Mouse (Mus musculus): ENCODE results near the gene Myadm.
"Not testable (repeated sequence)": the region's sequence is repeated elsewhere in the genome, so short reads cannot be mapped to it uniquely, and the experiment has no call there.

Myadm gene

GRCm38 (mm10) chr7:3291197-3291596, 2.3 kb downstream of the Myadm start:
- DNase-seq, result peak; percentile 83

- no peak for DNase-seq
Measured at GRCm38 (mm10) chr7:3291764-3292163, 2.9 kb downstream of the Myadm start.

GRCm38 (mm10) chr7:3292271-3292670, 3.4 kb downstream of the Myadm start:
- not testable (repeated sequence) for DNase-seq

- DNase-seq, result peak; percentile 99
Measured at GRCm38 (mm10) chr7:3292791-3293190, 3.9 kb downstream of the Myadm start.

- DNase-seq, result no peak
Measured at GRCm38 (mm10) chr7:3294794-3295193, 5.9 kb downstream of the Myadm start.

- DNase-seq, result no peak
Measured at GRCm38 (mm10) chr7:3295321-3296110, 6.6 kb downstream of the Myadm start.

- no peak for DNase-seq
Measured at GRCm38 (mm10) chr7:3296711-3297110, 7.8 kb downstream of the Myadm start.

- peak; percentile 73 for DNase-seq
Measured at GRCm38 (mm10) chr7:3299941-3300617, 11.2 kb downstream of the Myadm start.

- DNase-seq, result no peak
Measured at GRCm38 (mm10) chr7:3300891-3301627, 12.2 kb downstream of the Myadm start.

GRCm38 (mm10) chr7:3301628-3302555, 13.0 kb downstream of the Myadm start:
- peak; percentile 42 for DNase-seq

GRCm38 (mm10) chr7:3302556-3303275, 13.8 kb downstream of the Myadm start:
- peak; percentile 59 for DNase-seq

- peak; percentile 50 for DNase-seq
Measured at GRCm38 (mm10) chr7:3303276-3303781, 14.4 kb downstream of the Myadm start.

- no peak for DNase-seq
Measured at GRCm38 (mm10) chr7:3303789-3304188, 14.9 kb downstream of the Myadm start.

GRCm38 (mm10) chr7:3304298-3304697, 15.4 kb downstream of the Myadm start:
- DNase-seq, result peak; percentile 29

- DNase-seq, result no peak
Measured at GRCm38 (mm10) chr7:3306400-3306799, 17.5 kb downstream of the Myadm start.

GRCm38 (mm10) chr7:3308646-3309045, 19.8 kb downstream of the Myadm start:
- no peak for DNase-seq

- no peak for DNase-seq
Measured at GRCm38 (mm10) chr7:3310233-3310632, 21.4 kb downstream of the Myadm start.

- DNase-seq, result no peak
Measured at GRCm38 (mm10) chr7:3313571-3313970, 24.7 kb downstream of the Myadm start.

- DNase-seq, result no peak
Measured at GRCm38 (mm10) chr7:3314121-3314520, 25.2 kb downstream of the Myadm start.

- DNase-seq, result no peak
Measured at GRCm38 (mm10) chr7:3317704-3318103, 28.8 kb downstream of the Myadm start.

GRCm38 (mm10) chr7:3320856-3321255, 32.0 kb downstream of the Myadm start:
- DNase-seq, result no peak

All from lung, postnatal 36 days (tissue).